Mouse (Mus musculus): ENCODE data around the gene 1700067K01Rik.

DNA sequence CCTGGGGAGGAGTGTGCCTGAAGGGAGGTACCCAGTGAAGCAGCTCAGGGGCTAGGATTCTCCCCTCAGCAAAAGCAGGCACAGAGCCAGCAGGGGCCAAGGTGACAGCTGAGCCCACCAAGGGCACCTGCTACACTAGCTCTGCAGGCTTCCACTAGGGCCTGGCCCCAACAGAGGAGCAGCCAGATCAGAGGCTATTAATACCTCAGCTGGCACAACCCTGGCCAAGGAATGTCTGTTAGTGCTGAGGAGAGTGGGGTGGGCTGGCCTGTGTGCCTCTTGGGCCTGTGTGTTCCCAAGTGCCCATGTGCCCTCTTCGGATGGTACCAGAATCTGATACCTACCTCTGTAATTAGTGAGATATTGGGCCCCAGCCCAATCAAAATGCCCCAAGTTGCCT lies 21.1 kb upstream of the 1700067K01Rik start:
- TF ChIP-seq CTCF (IDR thresholded peaks at IDR 0.05; ENCODE audit: insufficient read depth, low read depth, low read length) (no peak), POLR2A (IDR thresholded peaks at IDR 0.05; ENCODE audit: insufficient read depth, low read depth, low read length) (no peak)

Data from olfactory bulb, adult 2 months (tissue).